Mouse (Mus musculus) bone marrow, adult 2 months (tissue): ENCODE results near the gene Ino80d.

Source experiments
- CTCF ChIP-seq: fragments of 200-500 bp; IDR thresholded peaks from 2 replicates; pipeline ENCODE4 v1.5.1; 2011; ENCODE audit warnings: low read length, control low read depth; ENCODE audit not compliant: control insufficient read depth, insufficient read depth
- POLR2A ChIP-seq: fragments of 200-500 bp; IDR thresholded peaks from 2 replicates; pipeline ENCODE4 v1.6.1; 2011; ENCODE audit warnings: low read depth, mild to moderate bottlenecking, control low read depth, low read length, borderline replicate concordance; ENCODE audit not compliant: control insufficient read depth

DNA sequence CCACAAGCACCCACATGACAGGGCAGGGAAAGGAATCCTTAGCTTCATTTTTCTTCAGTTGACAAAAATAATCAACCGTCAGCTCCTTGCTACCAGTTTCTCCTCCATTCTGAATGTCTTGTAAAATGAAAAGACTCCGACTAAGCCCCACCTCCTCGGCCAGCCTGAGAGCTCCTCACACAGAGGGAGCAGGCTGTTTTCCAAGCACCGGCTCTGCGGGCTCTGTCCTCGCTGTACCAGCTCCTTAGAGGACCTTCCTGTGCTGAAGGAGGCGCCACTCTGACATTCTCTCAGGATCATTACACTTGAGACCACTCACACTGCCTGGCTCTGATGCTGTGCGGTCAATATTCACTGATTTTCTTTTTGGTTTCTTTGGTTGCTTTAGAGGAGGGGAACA lies 14.3 kb downstream of the Ino80d start:
- TF ChIP-seq CTCF = no peak
- no peak for TF ChIP-seq POLR2A
